14 mouse cellular contexts compared by ENCODE assay signal in genomic region chr10:69738741-69739271, GRCm38 (mm10).
DNase-seq lines count a peak whose midpoint lies in the region; ATAC-seq lines count a peak whose summit lies in the region.
"Had no signal": no experiment of that assay in that cellular context is flagged by ENCODE, and none has a peak within 500 bp of the region (broad histone marks: within the 10 kb centered on the region; RNA-seq: fewer than 3 reads in every experiment).

No protein-coding gene starts in this region.

- H3K9me3 ChIP-seq in heart, embryonic 11.5 days (replicated peaks; ENCODE audit: control insufficient read depth, low read length): no peaks in the 10 kb centered on the region
- H3K9me3 ChIP-seq in embryonic facial prominence, embryonic 14.5 days (ENCODE audit: control insufficient read depth, low read length): no peaks in the 10 kb centered on the region
- H3K9me3 ChIP-seq in limb, embryonic 11.5 days (ENCODE audit: control insufficient read depth, low read length): no peaks in the 10 kb centered on the region
- no peaks in the 10 kb centered on the region for H3K9me3 ChIP-seq in forebrain, embryonic 14.5 days (replicated peaks; ENCODE audit: control insufficient read depth, low read length)
- H3K9me3 ChIP-seq: hindbrain, embryonic 15.5 days had no signal

- no peak overlapping the region for H3K27ac ChIP-seq in heart, embryonic 11.5 days (ENCODE audit: low read depth, low read length)
- H3K27ac ChIP-seq in embryonic facial prominence, embryonic 14.5 days (replicated peaks; ENCODE audit: low read depth, low read length): peak overlapping the region; percentile 56
- 0 out of 2 replicates have a peak overlapping the region, but pooled peaks have one; percentile 14 for H3K27ac ChIP-seq in limb, embryonic 11.5 days (replicated peaks; ENCODE audit: low read depth, low read length)
- H3K27ac ChIP-seq in forebrain, embryonic 14.5 days (ENCODE audit: low read depth, low read length): no peak overlapping the region
- H3K27ac ChIP-seq: hindbrain, embryonic 15.5 days had no signal

- H3K4me2 ChIP-seq in heart, embryonic 11.5 days: no peak overlapping the region
- H3K4me2 ChIP-seq in embryonic facial prominence, embryonic 14.5 days (ENCODE audit: low read depth, low read length): peak overlapping the region; percentile 21; the same call in 1 of the 2 replicates
- no peak overlapping the region for H3K4me2 ChIP-seq in limb, embryonic 11.5 days (ENCODE audit: low read depth, severe bottlenecking)
- no peak overlapping the region for H3K4me2 ChIP-seq in forebrain, embryonic 14.5 days (ENCODE audit: low read length)
- H3K4me2 ChIP-seq: hindbrain, embryonic 15.5 days had no signal

- DNase-seq in heart, postnatal 10 days: peak; percentile 17 to 18
- peak; percentile 64 for DNase-seq in adipocyte (ENCODE audit: low spot score)
- DNase-seq in embryonic facial prominence, embryonic 14.5 days (ENCODE audit: low spot score): peak; percentile 64
- peak; percentile 61 for DNase-seq in limb, embryonic 11.5 days (ENCODE audit: low spot score)
- DNase-seq in forebrain, embryonic 14.5 days (ENCODE audit: low spot score): no peak
- DNase-seq in layer of hippocampus, adult 11-12 months (ENCODE audit: low spot score): no peak
- DNase-seq: cerebellum, adult 8-10 months; thymus, postnatal 25 days had no signal

- no peak overlapping the region for H3K4me3 ChIP-seq in heart, embryonic 11.5 days (ENCODE audit: low read depth, low read length)
- no peak overlapping the region for H3K4me3 ChIP-seq in embryonic facial prominence, embryonic 14.5 days (ENCODE audit: low read depth, low read length)
- H3K4me3 ChIP-seq in limb, embryonic 11.5 days (ENCODE audit: low read depth, low read length): no peak overlapping the region
- no peak overlapping the region for H3K4me3 ChIP-seq in forebrain, embryonic 14.5 days (ENCODE audit: low read depth, low read length)
- H3K4me3 ChIP-seq: hindbrain, embryonic 15.5 days; megakaryocyte, embryonic 14.5 days had no signal

- no peaks in the 10 kb centered on the region for H3K36me3 ChIP-seq in heart, embryonic 11.5 days (ENCODE audit: control insufficient read depth, insufficient read depth, low read length)
- no peaks in the 10 kb centered on the region for H3K36me3 ChIP-seq in embryonic facial prominence, embryonic 14.5 days (ENCODE audit: control insufficient read depth, insufficient read depth, low read length)
- no peaks in the 10 kb centered on the region for H3K36me3 ChIP-seq in limb, embryonic 11.5 days (ENCODE audit: control insufficient read depth, insufficient read depth, low read length)
- H3K36me3 ChIP-seq in forebrain, embryonic 14.5 days (ENCODE audit: control insufficient read depth, insufficient read depth, low read length): no peaks in the 10 kb centered on the region
- H3K36me3 ChIP-seq: hindbrain, embryonic 15.5 days had no signal

- ATAC-seq in heart, embryonic 11.5 days (replicated peaks; ENCODE audit: insufficient number of reproducible peaks, low FRiP score, low TSS enrichment): no peak
- ATAC-seq in embryonic facial prominence, embryonic 14.5 days (ENCODE audit: low read depth): no peak
- peak; percentile 82 for ATAC-seq in limb, embryonic 11.5 days (ENCODE audit: insufficient number of reproducible peaks, low FRiP score, low TSS enrichment, low read depth)
- ATAC-seq in inflammation-experienced regulatory T-cells, adult 6 months: no peak
- no peak for ATAC-seq in forebrain, embryonic 14.5 days
- ATAC-seq: forebrain, embryonic 16.5 days; Patski had no signal

- 67% methylated on average over 5 of the region's 5 CpGs for WGBS in heart, embryonic 11.5 days (ENCODE audit: insufficient replicate concordance)
- 35% methylated on average over 5 of the region's 5 CpGs for WGBS in embryonic facial prominence, embryonic 14.5 days
- WGBS in limb, embryonic 11.5 days: 11% methylated on average over 5 of the region's 5 CpGs
- WGBS in forebrain, embryonic 14.5 days: 79% methylated on average over 5 of the region's 5 CpGs

- intact Hi-C loops in heart, postnatal 10 days (cut with DNase I): loop anchor here (10.0 kb wide), 1 partner anchor 106 kb away; no protein-coding TSS in a partner anchor

- H3K4me1 ChIP-seq in heart, embryonic 11.5 days (ENCODE audit: control insufficient read depth, insufficient read depth, low read length): no peaks in the 10 kb centered on the region
- H3K4me1 ChIP-seq in embryonic facial prominence, embryonic 14.5 days (ENCODE audit: control insufficient read depth, insufficient read depth, low read length): peaks cover 16% of the 10 kb centered on the region
- peaks cover 4% of the 10 kb centered on the region for H3K4me1 ChIP-seq in limb, embryonic 11.5 days (ENCODE audit: control insufficient read depth, insufficient read depth, low read length)
- H3K4me1 ChIP-seq in forebrain, embryonic 14.5 days (ENCODE audit: control insufficient read depth, insufficient read depth, low read length): peaks cover 6% of the 10 kb centered on the region
- H3K4me1 ChIP-seq: megakaryocyte, embryonic 14.5 days had no signal

- H3K9ac ChIP-seq in heart, embryonic 11.5 days (ENCODE audit: low read depth, low read length): no peak overlapping the region
- no peak overlapping the region for H3K9ac ChIP-seq in embryonic facial prominence, embryonic 14.5 days (ENCODE audit: low read depth, low read length)
- H3K9ac ChIP-seq in limb, embryonic 11.5 days (ENCODE audit: low read length): no peak overlapping the region
- no peak overlapping the region for H3K9ac ChIP-seq in forebrain, embryonic 14.5 days (ENCODE audit: low read length)
- H3K9ac ChIP-seq: hindbrain, embryonic 15.5 days had no signal

- H3K27me3 ChIP-seq in heart, embryonic 11.5 days (ENCODE audit: control insufficient read depth, insufficient read depth, low read length): no peaks in the 10 kb centered on the region
- no peaks in the 10 kb centered on the region for H3K27me3 ChIP-seq in embryonic facial prominence, embryonic 14.5 days (replicated peaks; ENCODE audit: control insufficient read depth, insufficient read depth, low read length)
- H3K27me3 ChIP-seq in limb, embryonic 11.5 days (ENCODE audit: control insufficient read depth, insufficient read depth, low read length): no peaks in the 10 kb centered on the region
- no peaks in the 10 kb centered on the region for H3K27me3 ChIP-seq in forebrain, embryonic 14.5 days (replicated peaks; ENCODE audit: control insufficient read depth, insufficient read depth, low read length)
- H3K27me3 ChIP-seq: hindbrain, embryonic 15.5 days; megakaryocyte, embryonic 14.5 days; Patski had no signal

Comparison
In these comparisons a context has a peak if more than half of its experiments do, and no peak if none do; other contexts are left out.
1. DNase-seq: peak in heart, postnatal 10 days (2 of 2), adipocyte (single experiment), embryonic facial prominence, embryonic 14.5 days (single experiment) and limb, embryonic 11.5 days (single experiment); none in forebrain, embryonic 14.5 days (single experiment) and layer of hippocampus, adult 11-12 months (single experiment).
2. H3K27ac ChIP-seq: peak in embryonic facial prominence, embryonic 14.5 days (single experiment) and limb, embryonic 11.5 days (single experiment); none in heart, embryonic 11.5 days (single experiment) and forebrain, embryonic 14.5 days (single experiment).